ENCODE assay signal across 22 mouse cellular contexts in the genomic region with DNA sequence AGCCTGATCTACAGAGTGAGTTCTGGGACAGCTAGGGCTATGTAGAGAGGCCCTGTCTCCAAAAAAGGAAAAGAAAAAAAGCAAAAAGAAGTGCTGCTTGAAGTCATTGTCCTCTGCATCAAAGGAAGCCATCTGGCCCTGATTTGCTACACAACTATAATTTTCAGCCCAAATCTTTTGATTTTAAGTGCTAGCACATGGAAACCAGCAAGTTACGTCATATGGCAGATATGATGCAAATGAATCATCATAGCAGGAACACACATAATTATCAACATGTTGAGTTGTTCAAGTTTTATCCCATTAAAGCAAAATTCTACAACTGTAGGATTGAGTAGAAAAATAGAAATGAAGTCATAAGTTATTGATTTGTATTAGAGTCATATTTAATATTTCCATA.
"Had no signal": no experiment of that assay in that cellular context is flagged by ENCODE, and none has a peak within 500 bp of the region (broad histone marks: within the 10 kb centered on the region; RNA-seq: fewer than 3 reads in every experiment).

No protein-coding gene starts in this region.

- H3K4me3 ChIP-seq: heart, adult 2 months; heart, embryonic 13.5 days; heart, embryonic 15.5 days; hindbrain, embryonic 10.5 days; hindbrain, embryonic 12.5 days; intestine, embryonic 15.5 days; layer of hippocampus, adult 2 months; limb, embryonic 10.5 days; limb, embryonic 12.5 days; liver, embryonic 13.5 days; liver, embryonic 15.5 days had no signal

- DNase-seq: gastrocnemius, postnatal 25 days; heart, adult 2 months; heart, postnatal 14 days; heart, postnatal 4 days; kidney, adult 18-20 months; kidney, adult 8-10 months; kidney, postnatal 10 days; kidney, postnatal 25 days; kidney, postnatal 4 days; liver; liver, embryonic 13.5 days; liver, postnatal 0 days had no signal

- H3K27ac ChIP-seq: heart, adult 2 months; heart, embryonic 13.5 days; heart, embryonic 15.5 days; hindbrain, embryonic 10.5 days; hindbrain, embryonic 12.5 days; hindbrain, embryonic 14.5 days; intestine, embryonic 15.5 days; layer of hippocampus, adult 2 months; limb, embryonic 10.5 days; limb, embryonic 12.5 days; liver, embryonic 13.5 days; liver, embryonic 15.5 days had no signal

- H3K4me1 ChIP-seq: heart, embryonic 13.5 days; heart, embryonic 15.5 days; hindbrain, embryonic 10.5 days; hindbrain, embryonic 12.5 days; intestine, embryonic 15.5 days; limb, embryonic 10.5 days; limb, embryonic 12.5 days; liver, embryonic 13.5 days; liver, embryonic 15.5 days had no signal
